Mouse (Mus musculus): Measurements from ENCODE around the gene Ptma. TPM values are rescaled to one million over a fixed set of nuclear protein-coding genes. Genes with fewer than 3 reads are reported as not detected.

The Ptma gene
- polyA plus RNA-seq, 1 experiment, result 6,261 TPM

DNA sequence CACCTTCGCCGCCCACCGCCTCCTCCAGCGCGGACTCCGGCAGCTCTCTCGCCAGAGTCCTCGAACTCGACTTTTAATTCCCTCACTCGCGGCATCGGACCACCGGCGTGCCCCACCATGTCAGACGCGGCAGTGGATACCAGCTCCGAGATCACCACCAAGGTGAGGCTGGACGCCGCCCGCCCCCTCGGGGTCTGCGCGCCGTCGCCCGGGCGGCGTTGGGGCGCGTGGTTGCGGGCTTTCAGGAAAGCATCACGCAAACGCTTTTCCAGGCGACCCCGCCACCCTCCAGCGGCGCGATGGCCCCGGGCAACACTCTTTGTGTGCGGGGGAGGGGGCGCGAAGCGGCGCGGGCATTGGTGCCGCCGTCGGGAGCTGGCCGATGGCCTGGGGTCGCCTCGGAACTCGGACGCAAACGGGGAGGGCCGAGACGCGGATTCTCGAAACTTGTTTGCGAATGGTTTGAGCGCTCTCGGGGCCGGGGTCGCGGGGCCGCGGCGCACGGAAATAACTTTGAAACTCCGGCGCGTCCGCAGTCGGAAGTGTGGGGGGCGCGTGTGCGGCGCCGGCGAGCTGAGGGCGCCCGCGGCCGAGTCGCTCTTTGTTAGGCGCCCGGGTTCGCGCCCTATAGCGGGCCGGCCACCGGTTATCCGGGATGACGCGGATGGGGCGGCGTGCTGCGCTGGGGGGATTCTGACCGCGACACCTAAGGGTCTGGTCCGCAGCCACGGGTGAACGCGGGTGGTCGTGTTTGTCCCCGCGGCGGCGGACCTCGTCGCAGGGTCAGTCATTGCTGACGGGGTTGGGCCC lies 468 bp downstream of the Ptma start:
- no peaks in the 10 kb centered on the region for H3K27me3 ChIP-seq (replicated peaks)
- peak overlapping the region; percentile 99 for H3K4me3 ChIP-seq (replicated peaks)
- H3K4me1 ChIP-seq, result peaks cover 63% of the 10 kb centered on the region
- H3K9me3 ChIP-seq, result no peaks in the 10 kb centered on the region
- H3K36me3 ChIP-seq (replicated peaks; ENCODE audit: low read length), result peaks cover 24% of the 10 kb centered on the region
- no peak for TF ChIP-seq FLI1 (IDR thresholded peaks at IDR 0.05; ENCODE audit: low read length)
- no peak for TF ChIP-seq GATA1 (IDR thresholded peaks at IDR 0.05; ENCODE audit: borderline replicate concordance, low read length)

DNA sequence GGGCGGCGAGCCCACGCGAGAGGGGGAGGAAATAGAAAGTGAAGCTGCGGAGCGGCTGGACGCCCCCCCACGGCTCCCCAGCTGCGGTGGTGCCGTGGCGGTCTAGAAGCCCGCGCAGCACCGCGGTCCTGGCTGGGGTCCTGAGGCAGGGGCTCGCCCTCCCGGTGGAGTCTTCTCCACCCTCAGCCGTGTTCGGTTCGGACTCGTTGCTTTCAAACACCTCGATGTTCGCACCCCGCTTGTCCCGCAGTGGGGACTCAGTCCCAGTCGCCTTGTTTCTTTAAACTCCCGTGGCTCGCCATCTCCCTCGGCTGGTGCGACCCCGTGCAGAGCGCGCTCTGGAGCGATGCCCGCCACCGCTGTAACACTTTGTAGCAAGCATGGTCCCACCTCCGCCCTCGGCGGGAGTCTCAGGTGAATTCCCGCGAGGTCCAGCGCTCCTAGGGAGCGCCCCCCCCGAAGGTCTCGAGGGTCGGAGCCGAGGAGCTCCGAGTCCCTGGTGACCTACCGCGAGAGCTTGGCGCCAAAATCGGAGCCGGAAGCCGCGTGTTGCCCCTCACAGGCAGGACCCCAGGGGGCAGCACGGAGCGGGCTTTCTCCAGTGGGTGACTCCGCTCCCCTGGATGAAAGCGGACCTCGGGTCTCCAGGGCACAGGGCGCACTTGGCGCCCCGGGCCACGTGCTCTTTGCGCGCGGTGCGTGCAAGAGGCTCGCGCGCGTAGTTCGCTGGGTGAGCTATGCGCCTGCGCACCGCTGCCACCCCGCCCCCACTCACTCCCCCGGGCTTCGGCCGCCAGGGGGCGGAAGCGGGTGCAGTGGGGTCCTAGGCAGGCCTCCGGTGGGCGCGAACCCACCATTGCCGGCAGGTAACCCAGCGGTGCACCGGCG lies 1.3 kb downstream of the Ptma start:
- TF ChIP-seq GATA1 (IDR thresholded peaks at IDR 0.05; ENCODE audit: borderline replicate concordance, low read length), result no peak
- peak; percentile 9; the same call in 1 of the 2 replicates for TF ChIP-seq FLI1 (IDR thresholded peaks at IDR 0.05; ENCODE audit: low read length)
- H3K4me1 ChIP-seq, result peaks cover 63% of the 10 kb centered on the region

DNA sequence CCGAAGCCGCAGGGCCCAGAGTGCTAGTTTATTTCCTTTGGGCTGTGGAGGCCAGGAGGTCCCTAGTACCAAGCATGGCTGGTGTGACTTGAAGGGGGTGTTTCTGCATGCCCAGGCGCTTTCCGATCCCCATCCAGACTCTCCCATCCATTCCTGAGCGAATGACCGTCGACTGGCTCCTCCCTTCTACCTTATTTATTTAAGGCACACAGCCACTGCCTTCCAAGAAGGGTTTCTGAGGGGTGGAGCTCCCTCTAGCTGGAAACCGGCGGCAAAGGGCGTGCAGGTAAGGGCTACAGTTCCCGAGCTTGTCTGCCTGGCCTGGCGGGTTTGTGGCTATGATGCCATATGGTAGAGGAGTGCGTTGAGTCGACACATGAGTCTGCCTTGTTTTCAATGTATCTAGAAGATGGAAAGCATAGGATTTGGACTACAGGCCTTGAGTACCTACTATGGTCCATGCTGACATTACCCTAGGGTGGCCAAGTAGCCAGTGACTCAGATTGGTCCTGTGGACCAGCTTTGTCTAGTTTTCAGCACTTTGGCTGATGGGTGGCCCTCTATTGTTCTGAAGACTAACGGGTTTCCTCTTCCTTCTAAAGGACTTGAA lies 2.1 kb downstream of the Ptma start:
- Histone ChIP-seq H3K36me3 (replicated peaks; ENCODE audit: low read length) (peaks cover 29% of the 10 kb centered on the region), H3K9me3 (no peaks in the 10 kb centered on the region), H3K27me3 (replicated peaks) (no peaks in the 10 kb centered on the region), H3K4me1 (peaks cover 61% of the 10 kb centered on the region), H3K4me3 (replicated peaks) (peak overlapping the region; percentile 99)
- TF ChIP-seq FLI1 (IDR thresholded peaks at IDR 0.05; ENCODE audit: low read length) (no peak), GATA1 (IDR thresholded peaks at IDR 0.05; ENCODE audit: borderline replicate concordance, low read length) (no peak)

More for the DNA sequence above, 1.3 kb downstream of the Ptma start:
- Histone ChIP-seq H3K9me3 (no peaks in the 10 kb centered on the region), H3K4me3 (replicated peaks) (peak overlapping the region; percentile 99), H3K36me3 (replicated peaks; ENCODE audit: low read length) (peaks cover 24% of the 10 kb centered on the region), H3K27me3 (replicated peaks) (no peaks in the 10 kb centered on the region)

DNA sequence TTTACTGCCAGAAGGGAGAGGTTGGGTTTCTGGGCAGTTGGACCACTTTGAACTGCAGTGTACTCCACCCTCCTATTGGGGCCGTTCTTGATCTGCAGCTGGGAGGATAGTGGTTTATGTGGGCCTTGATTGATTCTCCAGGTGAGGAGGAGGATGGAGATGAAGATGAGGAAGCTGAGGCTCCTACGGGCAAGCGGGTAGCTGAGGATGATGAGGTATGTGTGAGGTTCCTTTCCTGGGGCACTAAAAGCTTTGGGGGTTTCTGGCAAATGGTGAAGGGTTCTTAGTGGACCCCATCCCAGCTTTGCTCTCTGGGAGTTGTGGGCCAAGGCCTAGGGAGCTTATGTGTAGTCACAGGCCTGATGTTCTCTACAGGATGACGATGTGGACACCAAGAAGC lies 3.1 kb downstream of the Ptma start:
- Histone ChIP-seq H3K4me1 (peaks cover 52% of the 10 kb centered on the region), H3K4me3 (replicated peaks) (peak overlapping the region; percentile 99), H3K36me3 (replicated peaks; ENCODE audit: low read length) (peaks cover 30% of the 10 kb centered on the region), H3K27me3 (replicated peaks) (no peaks in the 10 kb centered on the region), H3K9me3 (no peaks in the 10 kb centered on the region)
- TF ChIP-seq GATA1 (IDR thresholded peaks at IDR 0.05; ENCODE audit: borderline replicate concordance, low read length) (no peak), FLI1 (IDR thresholded peaks at IDR 0.05; ENCODE audit: low read length) (no peak)

DNA sequence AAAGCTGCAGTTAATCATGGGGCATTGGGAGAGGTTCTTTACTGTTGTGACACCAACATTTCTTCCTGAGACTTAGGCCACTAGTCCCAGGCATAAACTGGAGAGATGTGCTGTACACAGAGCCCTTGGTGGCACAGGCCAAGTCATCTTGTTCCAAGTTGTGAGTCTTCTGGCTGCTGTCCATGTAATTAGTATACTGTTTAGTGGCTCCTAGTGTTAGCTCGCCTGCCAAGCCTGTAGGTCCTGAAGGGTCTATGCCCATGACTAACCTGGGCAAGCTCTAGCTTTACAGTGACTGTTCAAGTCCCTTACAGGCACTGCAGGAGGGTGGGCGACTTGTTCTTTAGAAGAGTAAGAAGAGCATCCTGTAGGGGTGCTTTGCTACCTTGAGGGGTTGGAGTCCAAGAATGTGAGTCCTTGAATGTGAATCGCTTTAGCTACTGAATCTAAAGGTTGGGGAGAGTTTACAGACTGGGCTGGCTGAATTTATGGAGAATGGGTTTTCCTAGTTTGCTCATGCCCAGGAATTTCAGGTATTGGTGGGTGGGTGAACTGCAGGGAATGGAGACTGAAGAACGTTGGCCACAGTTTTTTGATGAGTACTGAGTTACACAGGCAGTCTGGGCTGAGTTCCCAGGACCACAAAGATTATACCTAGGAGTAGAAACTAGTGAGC lies 4.5 kb downstream of the Ptma start:
- peaks cover 42% of the 10 kb centered on the region for H3K4me1 ChIP-seq
- no peaks in the 10 kb centered on the region for H3K27me3 ChIP-seq (replicated peaks)
- no peak overlapping the region for H3K4me3 ChIP-seq (replicated peaks)
- H3K36me3 ChIP-seq (replicated peaks; ENCODE audit: low read length), result peaks cover 30% of the 10 kb centered on the region
- TF ChIP-seq FLI1 (IDR thresholded peaks at IDR 0.05; ENCODE audit: low read length) (no peak), GATA1 (IDR thresholded peaks at IDR 0.05; ENCODE audit: borderline replicate concordance, low read length) (no peak)
- H3K9me3 ChIP-seq, result no peaks in the 10 kb centered on the region

DNA sequence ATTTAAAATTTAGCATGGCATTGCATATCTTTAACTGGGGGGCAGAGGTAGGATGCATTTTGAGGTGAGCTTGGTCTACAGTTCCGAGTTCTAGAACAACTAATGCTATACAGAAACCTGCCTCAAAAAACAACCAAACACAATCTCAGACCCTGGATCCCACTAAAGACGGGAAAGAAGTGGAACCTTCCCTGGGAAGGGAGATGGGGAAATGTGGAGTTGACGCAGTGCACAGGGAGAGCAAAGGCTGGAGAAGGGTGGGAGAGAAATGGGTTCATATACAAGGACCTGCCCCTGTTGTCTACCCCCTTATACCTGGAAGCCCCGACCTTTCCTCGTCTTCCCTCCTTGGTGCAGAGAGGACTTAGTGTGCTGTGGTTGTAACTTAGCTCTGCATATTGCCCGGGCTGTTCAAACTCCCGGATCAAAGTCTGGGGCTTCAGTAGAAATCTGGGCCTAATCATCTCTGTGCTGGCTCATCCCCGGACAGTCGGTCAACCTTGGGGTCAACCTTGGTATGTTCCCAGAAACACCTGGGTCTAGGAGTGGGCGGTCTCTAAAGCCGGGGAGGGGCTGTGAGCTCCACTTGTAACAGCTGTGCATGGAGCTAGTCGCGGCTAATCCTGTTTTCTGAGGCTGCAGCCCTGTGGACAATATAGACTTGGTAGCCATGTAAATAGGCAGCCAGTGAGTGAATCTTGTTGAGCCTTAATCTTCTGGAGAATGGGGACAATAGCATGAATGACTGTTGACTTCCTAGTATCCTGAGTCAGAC lies 5.2 kb downstream of the Ptma start:
- H3K4me1 ChIP-seq, result peaks cover 41% of the 10 kb centered on the region
- peaks cover 30% of the 10 kb centered on the region for H3K36me3 ChIP-seq (replicated peaks; ENCODE audit: low read length)
- H3K27me3 ChIP-seq (replicated peaks), result no peaks in the 10 kb centered on the region
- H3K4me3 ChIP-seq (replicated peaks), result peak overlapping the region; percentile 81
- TF ChIP-seq GATA1 (IDR thresholded peaks at IDR 0.05; ENCODE audit: borderline replicate concordance, low read length) (no peak), FLI1 (IDR thresholded peaks at IDR 0.05; ENCODE audit: low read length) (no peak)
- H3K9me3 ChIP-seq, result no peaks in the 10 kb centered on the region

DNA sequence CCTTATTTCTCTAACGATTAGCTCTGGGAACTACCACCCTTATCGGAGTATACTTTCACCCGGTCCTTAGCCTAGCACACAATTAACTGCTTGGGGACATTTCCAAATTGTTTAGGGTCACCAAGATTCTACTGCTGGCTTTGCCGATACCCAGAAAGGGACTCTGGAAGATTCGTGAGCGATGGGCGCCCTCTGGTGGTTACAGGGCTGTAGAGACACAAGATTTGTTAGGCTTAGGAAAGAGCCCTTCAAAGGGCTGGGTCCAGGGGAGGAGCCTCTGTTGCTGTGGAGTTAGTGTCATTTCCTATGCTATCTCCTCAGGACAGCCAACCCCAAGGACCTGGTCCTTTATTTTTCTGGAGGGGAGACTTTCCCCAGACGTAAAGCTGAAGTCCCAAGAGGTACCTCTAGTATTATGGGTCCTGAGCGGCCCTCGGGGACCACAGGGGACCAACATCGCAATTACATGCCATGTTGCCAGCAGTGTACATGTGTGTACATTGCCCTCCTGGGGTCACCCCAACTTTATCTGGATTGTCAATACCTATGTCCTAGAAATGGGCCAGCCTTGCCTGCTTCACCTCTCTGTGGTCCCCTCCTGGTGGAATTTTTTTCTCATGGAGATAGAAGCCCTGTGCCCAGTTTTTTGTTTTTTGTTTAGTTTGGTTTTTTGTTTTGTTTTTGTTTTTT lies 6.0 kb downstream of the Ptma start:
- no peak for TF ChIP-seq GATA1 (IDR thresholded peaks at IDR 0.05; ENCODE audit: borderline replicate concordance, low read length)
- TF ChIP-seq FLI1 (IDR thresholded peaks at IDR 0.05; ENCODE audit: low read length), result no peak
- Histone ChIP-seq H3K4me3 (replicated peaks) (peak overlapping the region; percentile 81), H3K4me1 (peaks cover 41% of the 10 kb centered on the region), H3K9me3 (no peaks in the 10 kb centered on the region), H3K36me3 (replicated peaks; ENCODE audit: low read length) (peaks cover 30% of the 10 kb centered on the region), H3K27me3 (replicated peaks) (no peaks in the 10 kb centered on the region)

DNA sequence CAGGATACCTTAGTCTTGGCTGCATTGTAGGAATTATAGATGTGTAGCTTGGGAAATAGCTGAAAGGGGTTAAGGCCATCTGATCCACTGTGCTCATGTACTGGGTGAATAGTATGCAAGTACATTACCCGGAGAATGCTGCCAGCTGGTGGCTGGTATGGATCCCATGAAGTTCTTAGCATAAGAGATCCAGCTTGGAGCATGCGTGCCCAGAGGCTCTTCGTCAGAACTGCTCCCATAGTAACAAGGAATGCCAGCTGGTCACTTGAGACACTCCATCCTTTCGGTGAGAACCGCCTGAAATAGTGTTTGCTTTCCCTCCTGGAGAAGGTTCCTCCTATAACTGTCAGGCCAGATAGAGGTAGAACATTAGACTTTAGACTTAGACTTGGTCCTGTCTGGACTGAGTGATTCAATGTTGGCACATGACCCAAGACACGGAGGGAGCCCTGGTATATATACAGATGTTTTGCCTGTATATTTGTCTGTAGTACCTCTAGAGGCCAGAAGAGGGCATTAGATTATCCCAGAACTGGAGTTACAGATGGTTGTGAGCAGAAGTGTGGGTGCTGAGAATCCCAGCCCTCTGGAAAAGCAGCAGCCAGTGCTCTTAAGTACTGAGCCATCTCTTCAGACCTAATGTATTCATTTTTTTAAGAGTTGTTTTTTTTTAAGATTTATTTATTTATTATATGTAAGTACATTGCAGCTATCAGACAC lies 7.0 kb downstream of the Ptma start:
- no peak overlapping the region for H3K4me3 ChIP-seq (replicated peaks)
- H3K36me3 ChIP-seq (replicated peaks; ENCODE audit: low read length), result peaks cover 30% of the 10 kb centered on the region
- TF ChIP-seq FLI1 (IDR thresholded peaks at IDR 0.05; ENCODE audit: low read length) (no peak), GATA1 (IDR thresholded peaks at IDR 0.05; ENCODE audit: borderline replicate concordance, low read length) (no peak)
- no peaks in the 10 kb centered on the region for H3K9me3 ChIP-seq
- H3K27me3 ChIP-seq (replicated peaks), result no peaks in the 10 kb centered on the region
- H3K4me1 ChIP-seq, result peaks cover 49% of the 10 kb centered on the region

Data from megakaryocyte, embryonic 14.5 days (primary cell).